Mouse (Mus musculus) embryonic facial prominence, embryonic 13.5 days (tissue): ENCODE data around the gene Tmem178. TPM values are rescaled to one million over a fixed set of nuclear protein-coding genes. Genes with fewer than 3 reads are reported as not detected.

Experiments used
- ATAC-seq: fragments of 200-750 bp; cut with Nextera tagmentation; 2 replicates; pipeline ENCODE4 v1.8.0; 2017; ENCODE audit warnings: low read depth; ENCODE audit not compliant: insufficient number of reproducible peaks, insufficient read depth, low FRiP score, low TSS enrichment
- H3K27ac ChIP-seq: fragments of 300-500 bp; sonication (generic); 2 replicates; pipeline ENCODE4 v1.5.1; 2015; ENCODE audit warnings: moderate library complexity, mild to moderate bottlenecking, inconsistent platforms
- H3K27me3 ChIP-seq: fragments of 300-500 bp; sonication (generic); 2 replicates; pipeline ENCODE4 v1.6.1; 2015; ENCODE audit warnings: mild to moderate bottlenecking, inconsistent platforms
- H3K36me3 ChIP-seq: fragments of 300-500 bp; sonication (generic); 2 replicates; pipeline ENCODE4 v1.6.1; 2015; ENCODE audit warnings: mild to moderate bottlenecking, inconsistent platforms
- H3K4me1 ChIP-seq: fragments of 300-500 bp; sonication (generic); 2 replicates; pipeline ENCODE4 v1.6.1; 2015; ENCODE audit warnings: inconsistent platforms
- H3K4me2 ChIP-seq: fragments of 300-500 bp; sonication (generic); 2 replicates; pipeline ENCODE4 v1.6.1; 2015; ENCODE audit warnings: moderate library complexity, mild to moderate bottlenecking, inconsistent platforms
- H3K4me3 ChIP-seq: fragments of 300-500 bp; sonication (generic); 2 replicates; pipeline ENCODE4 v1.5.1; 2015; ENCODE audit warnings: mild to moderate bottlenecking, inconsistent platforms
- H3K9ac ChIP-seq: fragments of 300-500 bp; sonication (generic); 2 replicates; pipeline ENCODE4 v1.6.1; 2015; ENCODE audit warnings: mild to moderate bottlenecking, inconsistent platforms
- H3K9me3 ChIP-seq: fragments of 300-500 bp; sonication (generic); 2 replicates; pipeline ENCODE4 v1.6.1; 2016; ENCODE audit warnings: inconsistent platforms
- WGBS: fragments of 180-500 bp; shearing (Covaris S2); methylation state at CpG from one replicate; pipeline ENCODE4 v1.1.7; 2015; ENCODE audit warnings: mixed read lengths; 5-methylcytosine and 5-hydroxymethylcytosine counted together
- polyA plus RNA-seq: library from polyadenylated mRNA; unstranded; fragments of >200 nt; fragmentation: Nextera tagmentation; extraction: Ambion mirVana; gene quantifications from 2 replicates; pipeline ENCODE4 v1.2.1, GENCODE M21; 2015

Gene Tmem178
- polyA plus RNA-seq, 1 experiment from 2014 or later: 4.7 TPM

DNA sequence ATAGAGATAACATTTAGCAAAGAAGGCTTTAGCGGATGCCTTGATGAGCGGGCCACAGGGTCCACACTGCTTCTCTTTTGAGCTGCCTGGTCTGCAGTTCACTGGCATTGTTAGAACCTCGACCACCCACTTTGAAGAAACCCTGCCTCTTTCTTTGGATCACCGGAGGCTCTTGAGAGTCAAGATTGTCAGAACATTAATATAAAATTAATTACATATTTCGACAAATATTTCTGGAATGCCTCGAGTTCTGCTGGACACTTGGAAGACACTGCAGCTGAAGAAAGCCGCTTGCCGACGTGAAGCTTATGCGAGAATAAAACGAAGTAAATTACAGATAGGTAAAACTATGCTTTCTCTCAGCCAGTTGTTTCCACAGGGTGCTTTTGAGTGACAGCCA, 60.0 kb downstream of the Tmem178 start:
- Histone ChIP-seq H3K27ac (no peak overlapping the region), H3K27me3 (no peaks in the 10 kb centered on the region), H3K4me2 (no peak overlapping the region), H3K36me3 (no peaks in the 10 kb centered on the region), H3K9ac (no peak overlapping the region), H3K4me3 (no peak overlapping the region), H3K9me3 (no peaks in the 10 kb centered on the region), H3K4me1 (peaks cover 9% of the 10 kb centered on the region)
- no peak for ATAC-seq
- 62% methylated on average over 11 of the region's 11 CpGs for WGBS

DNA sequence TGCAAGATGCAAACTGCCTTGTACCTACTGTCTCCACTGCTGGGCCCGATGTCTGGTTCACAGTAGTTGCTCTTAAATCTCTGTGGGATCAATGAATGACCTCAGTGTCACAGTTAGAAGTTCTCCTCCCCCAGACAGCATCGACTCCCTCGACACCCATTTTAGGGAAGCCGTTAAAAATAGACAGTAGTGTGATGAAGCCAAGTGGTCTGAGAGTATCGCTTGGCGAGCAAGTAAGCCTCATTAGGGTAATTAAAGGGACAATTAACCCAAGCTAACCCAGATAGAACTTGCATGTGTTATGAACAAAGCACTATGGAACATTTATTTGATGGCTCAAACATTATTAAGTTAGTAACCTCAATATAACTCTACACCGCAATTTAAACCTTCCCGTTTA, 60.9 kb downstream of the Tmem178 start:
- Histone ChIP-seq H3K27me3 (no peaks in the 10 kb centered on the region), H3K36me3 (no peaks in the 10 kb centered on the region), H3K4me3 (no peak overlapping the region), H3K4me2 (no peak overlapping the region), H3K9ac (no peak overlapping the region), H3K4me1 (peaks cover 13% of the 10 kb centered on the region), H3K27ac (no peak overlapping the region), H3K9me3 (no peaks in the 10 kb centered on the region)
- 59% methylated on average over 8 of the region's 8 CpGs for WGBS
- no peak for ATAC-seq

DNA sequence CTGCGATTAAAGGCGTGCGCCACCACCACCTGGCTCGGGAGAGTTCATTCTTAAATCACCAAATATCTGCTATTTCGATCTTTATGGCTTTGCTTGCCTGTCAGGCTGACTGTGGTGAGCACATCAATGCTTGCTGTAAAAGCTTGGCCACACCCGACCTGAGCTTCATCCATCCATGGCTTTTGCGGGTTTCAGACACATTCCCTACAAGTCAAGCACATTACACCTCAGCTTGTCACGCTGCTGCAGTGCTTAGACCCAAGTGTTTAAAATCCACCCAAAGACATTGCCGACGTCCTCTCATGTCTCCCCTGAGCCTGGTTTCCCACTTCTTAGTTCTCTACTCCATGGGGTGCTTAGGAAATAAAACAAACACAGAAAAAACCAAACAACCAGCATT, 64.7 kb downstream of the Tmem178 start:
- Histone ChIP-seq H3K4me2 (no peak overlapping the region), H3K4me3 (no peak overlapping the region), H3K9me3 (no peaks in the 10 kb centered on the region), H3K36me3 (no peaks in the 10 kb centered on the region), H3K4me1 (0 out of 2 replicates have a peak, but pooled peaks cover 5% of the 10 kb centered on the region), H3K27ac (no peak overlapping the region), H3K27me3 (no peaks in the 10 kb centered on the region), H3K9ac (no peak overlapping the region)
- 89% methylated on average over 10 of the region's 10 CpGs for WGBS
- no peak for ATAC-seq

DNA sequence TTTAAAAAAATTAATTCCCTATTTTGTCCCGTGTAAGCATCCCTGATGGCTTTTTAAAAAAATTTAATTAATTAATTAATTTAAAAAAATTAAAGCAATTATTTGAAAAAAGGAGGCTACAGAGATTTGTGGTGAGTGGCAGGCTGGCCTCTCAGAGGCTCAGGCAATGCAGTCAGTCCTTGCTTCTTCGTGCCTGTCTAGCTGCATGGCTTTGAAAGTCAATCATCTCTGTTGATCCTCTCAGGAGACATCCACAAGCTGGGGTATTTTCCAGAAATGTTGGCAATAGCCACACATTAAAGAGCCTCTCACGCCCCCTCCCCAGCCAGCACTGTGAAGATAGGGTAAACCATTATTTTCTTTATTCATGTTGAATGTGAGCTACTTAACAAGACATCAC, 65.8 kb downstream of the Tmem178 start:
- Histone ChIP-seq H3K4me1 (0 out of 2 replicates have a peak, but pooled peaks cover 5% of the 10 kb centered on the region), H3K27ac (no peak overlapping the region), H3K36me3 (no peaks in the 10 kb centered on the region), H3K9ac (no peak overlapping the region), H3K27me3 (no peaks in the 10 kb centered on the region), H3K4me2 (no peak overlapping the region), H3K9me3 (no peaks in the 10 kb centered on the region), H3K4me3 (no peak overlapping the region)
- no peak for ATAC-seq
- 66% methylated on average over 3 of the region's 3 CpGs for WGBS

DNA sequence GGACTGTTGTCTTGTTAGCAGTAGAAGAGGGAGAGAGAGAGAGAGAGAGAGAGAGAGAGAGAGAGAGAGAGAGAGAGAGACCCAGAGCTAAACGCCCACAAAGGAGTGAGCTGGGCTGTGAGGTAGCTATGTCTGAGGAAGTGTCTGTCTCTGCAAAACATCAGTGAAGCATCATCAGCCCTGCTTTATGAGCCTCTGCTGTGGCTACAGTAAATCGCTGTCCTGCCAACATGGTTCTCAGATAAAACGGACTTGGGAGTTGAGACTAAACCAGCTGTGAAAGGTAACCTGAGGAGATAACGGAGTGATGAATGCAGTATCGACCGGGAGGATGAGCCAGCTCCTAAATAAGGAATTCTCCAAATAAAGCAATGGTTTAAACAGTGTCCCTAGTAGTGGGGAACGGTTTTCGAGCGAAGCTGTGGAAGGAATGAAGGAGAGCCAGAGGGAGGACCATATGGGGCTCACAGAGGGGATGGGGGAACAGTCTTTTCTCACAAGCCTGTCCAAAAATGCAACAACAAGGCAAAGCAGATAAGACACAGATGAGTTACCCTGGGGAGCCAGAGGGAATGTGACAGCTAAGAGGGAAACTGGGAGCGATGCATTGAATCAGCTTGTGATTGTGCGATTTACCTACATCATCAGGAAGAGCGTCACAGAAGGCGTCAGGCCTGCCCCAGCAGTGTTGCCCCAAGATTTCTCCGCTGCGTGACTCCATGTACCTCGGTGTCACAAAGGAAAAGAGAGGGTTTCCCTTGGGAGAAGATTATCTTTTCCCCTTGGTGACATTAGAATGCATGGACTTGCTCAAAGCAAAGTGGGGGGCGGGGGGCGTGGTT, 66.6 kb downstream of the Tmem178 start:
- H3K4me3 ChIP-seq: no peak overlapping the region
- no peaks in the 10 kb centered on the region for H3K36me3 ChIP-seq
- ATAC-seq: no peak
- no peaks in the 10 kb centered on the region for H3K9me3 ChIP-seq
- H3K4me1 ChIP-seq: 0 out of 2 replicates have a peak, but pooled peaks cover 5% of the 10 kb centered on the region
- no peak overlapping the region for H3K27ac ChIP-seq
- H3K27me3 ChIP-seq: no peaks in the 10 kb centered on the region
- WGBS: 77% methylated on average over 18 of the region's 18 CpGs
- no peak overlapping the region for H3K9ac ChIP-seq
- H3K4me2 ChIP-seq: no peak overlapping the region

DNA sequence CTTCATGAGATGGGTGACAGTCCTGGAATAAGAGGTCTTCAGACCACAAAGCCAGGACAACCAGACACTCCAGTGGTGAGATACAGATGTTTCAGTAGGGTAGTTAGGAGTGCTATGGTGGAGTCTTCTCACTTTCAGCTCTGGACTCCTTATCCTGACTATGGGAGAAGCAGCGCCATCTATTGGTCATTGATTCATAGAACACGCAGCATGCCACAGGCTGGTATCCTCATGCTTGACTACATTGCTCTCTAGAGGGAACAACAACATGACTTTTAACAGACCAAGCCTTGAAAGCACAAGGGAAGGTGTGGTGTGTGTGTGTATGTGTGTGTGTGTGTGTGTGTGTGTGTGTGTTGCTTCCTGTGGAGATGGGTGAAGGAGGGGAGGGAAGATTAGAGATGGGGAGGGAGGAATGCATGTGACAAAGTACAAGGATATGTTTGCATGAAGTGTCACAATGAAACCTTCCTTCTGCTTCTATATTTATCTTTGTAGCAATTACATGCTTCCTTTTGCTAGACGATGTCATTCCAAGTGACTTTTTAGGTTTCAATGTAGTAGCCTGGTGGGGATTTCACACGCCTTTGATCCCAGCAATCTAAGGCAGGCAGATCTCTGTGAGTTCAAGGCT, 71.5 kb downstream of the Tmem178 start:
- Histone ChIP-seq H3K27ac (no peak overlapping the region), H3K9me3 (no peaks in the 10 kb centered on the region), H3K27me3 (no peaks in the 10 kb centered on the region), H3K4me1 (no peaks in the 10 kb centered on the region), H3K4me2 (no peak overlapping the region), H3K4me3 (no peak overlapping the region), H3K9ac (no peak overlapping the region), H3K36me3 (no peaks in the 10 kb centered on the region)
- WGBS: 56% methylated on average over 4 of the region's 4 CpGs
- ATAC-seq: no peak

DNA sequence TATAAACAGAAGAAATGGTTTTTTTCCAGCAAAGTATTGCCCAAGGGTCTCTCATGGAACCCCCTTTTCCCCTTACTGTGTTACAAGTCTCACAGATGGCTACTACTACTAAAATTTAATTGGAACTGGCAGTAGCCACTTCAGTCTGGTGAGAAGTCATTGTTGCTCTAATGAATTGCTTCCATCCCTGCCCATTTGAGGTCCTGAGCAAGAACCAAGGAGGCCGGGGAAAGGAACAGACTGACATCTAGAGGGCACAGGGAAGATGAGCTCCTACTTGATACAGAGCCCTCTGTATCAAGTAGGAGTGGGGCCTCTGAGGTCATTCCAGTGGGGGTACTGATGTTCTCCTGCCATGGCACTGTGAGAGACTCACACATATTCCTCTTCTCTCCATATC, 72.7 kb downstream of the Tmem178 start:
- no peak overlapping the region for H3K27ac ChIP-seq
- H3K36me3 ChIP-seq: no peaks in the 10 kb centered on the region
- H3K9ac ChIP-seq: no peak overlapping the region
- H3K9me3 ChIP-seq: no peaks in the 10 kb centered on the region
- H3K4me1 ChIP-seq: no peaks in the 10 kb centered on the region
- 35% methylated on average over 1 of the region's 1 CpGs for WGBS
- no peaks in the 10 kb centered on the region for H3K27me3 ChIP-seq
- H3K4me3 ChIP-seq: no peak overlapping the region
- no peak overlapping the region for H3K4me2 ChIP-seq
- ATAC-seq: no peak

DNA sequence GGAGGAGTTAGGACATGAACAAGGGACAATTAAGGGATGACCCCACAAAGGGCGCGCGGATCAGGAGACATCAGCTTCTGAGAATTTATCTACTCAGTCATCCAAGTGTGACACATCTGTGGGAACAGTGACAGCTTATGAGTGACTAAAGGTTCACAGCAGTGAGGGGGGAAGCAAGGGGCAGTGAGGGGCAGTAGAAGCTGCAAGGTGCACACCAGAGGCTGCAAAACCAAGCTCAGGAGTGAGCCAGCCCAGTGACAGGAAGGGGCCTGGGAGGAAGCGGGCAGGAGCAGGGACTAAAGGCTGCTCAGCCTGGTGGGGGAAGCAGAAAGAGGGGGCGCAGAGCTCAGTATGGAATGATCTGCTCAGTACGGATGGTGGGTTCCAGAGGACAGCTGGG, 82.9 kb downstream of the Tmem178 start:
- Histone ChIP-seq H3K4me2 (no peak overlapping the region), H3K27ac (no peak overlapping the region), H3K4me3 (no peak overlapping the region), H3K4me1 (no peaks in the 10 kb centered on the region), H3K9me3 (no peaks in the 10 kb centered on the region), H3K9ac (no peak overlapping the region), H3K36me3 (peaks cover 69% of the 10 kb centered on the region), H3K27me3 (no peaks in the 10 kb centered on the region)
- WGBS: 93% methylated on average over 6 of the region's 6 CpGs
- ATAC-seq: no peak

DNA sequence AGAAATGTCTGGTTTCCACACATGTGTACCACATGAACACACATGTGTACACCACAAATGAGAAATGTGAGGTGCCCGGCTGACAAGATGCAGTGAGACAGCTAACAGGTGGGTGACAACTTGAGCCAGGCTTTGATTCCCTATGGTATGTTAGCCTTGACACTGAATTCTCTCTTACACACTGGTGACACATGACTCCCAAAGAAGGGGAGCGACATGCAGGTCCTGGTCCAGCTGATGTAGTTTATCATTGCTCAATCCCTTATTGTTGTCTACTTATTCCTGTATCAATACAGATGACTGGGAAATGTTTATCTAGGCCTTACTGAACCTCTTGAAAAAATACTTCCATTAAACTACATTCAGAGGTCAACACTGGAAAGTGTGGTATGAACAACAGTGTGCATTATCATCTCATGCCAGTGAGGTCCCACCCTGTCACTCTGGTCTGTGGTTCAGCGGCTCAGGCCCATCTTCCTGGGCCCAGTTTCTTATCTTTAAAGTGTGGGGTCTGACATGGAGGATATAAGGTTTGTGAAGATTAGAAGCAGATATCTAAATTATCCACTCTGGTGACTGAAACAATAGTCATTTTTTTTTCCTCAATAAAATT, 87.5 kb downstream of the Tmem178 start:
- ATAC-seq: no peak
- WGBS: 89% methylated on average over 3 of the region's 3 CpGs

DNA sequence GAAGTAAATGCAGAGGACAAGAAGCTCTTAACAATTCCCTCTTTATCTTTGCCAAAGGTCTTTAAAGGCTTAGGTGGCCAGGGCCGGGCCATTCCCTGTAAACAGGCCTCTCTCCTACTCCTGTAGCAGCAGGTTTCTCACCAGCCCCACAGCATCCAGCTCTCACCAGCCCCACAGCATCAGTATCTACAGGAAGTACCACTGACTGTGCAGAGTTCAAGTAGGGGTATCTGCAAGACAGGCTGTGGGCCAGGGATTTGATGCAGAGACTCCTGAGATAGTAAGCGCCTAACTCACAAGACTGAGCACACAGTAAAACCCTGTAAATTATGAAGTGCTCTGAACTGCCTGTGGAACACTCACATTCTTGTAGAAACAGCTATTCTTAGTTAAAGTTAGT, 88.5 kb downstream of the Tmem178 start:
- H3K4me3 ChIP-seq: no peak overlapping the region
- H3K36me3 ChIP-seq: peaks cover 72% of the 10 kb centered on the region
- H3K9me3 ChIP-seq: no peaks in the 10 kb centered on the region
- H3K27ac ChIP-seq: no peak overlapping the region
- H3K4me2 ChIP-seq: no peak overlapping the region
- H3K9ac ChIP-seq: no peak overlapping the region
- 77% methylated on average over 2 of the region's 2 CpGs for WGBS
- no peaks in the 10 kb centered on the region for H3K27me3 ChIP-seq
- H3K4me1 ChIP-seq: no peaks in the 10 kb centered on the region
- no peak for ATAC-seq

More for the DNA sequence above, 87.5 kb downstream of the Tmem178 start:
- H3K4me1 ChIP-seq: no peaks in the 10 kb centered on the region
- H3K9me3 ChIP-seq: no peaks in the 10 kb centered on the region
- no peaks in the 10 kb centered on the region for H3K27me3 ChIP-seq
- H3K9ac ChIP-seq: no peak overlapping the region
- H3K36me3 ChIP-seq: peaks cover 66% of the 10 kb centered on the region
- no peak overlapping the region for H3K4me3 ChIP-seq
- H3K27ac ChIP-seq: no peak overlapping the region
- no peak overlapping the region for H3K4me2 ChIP-seq

DNA sequence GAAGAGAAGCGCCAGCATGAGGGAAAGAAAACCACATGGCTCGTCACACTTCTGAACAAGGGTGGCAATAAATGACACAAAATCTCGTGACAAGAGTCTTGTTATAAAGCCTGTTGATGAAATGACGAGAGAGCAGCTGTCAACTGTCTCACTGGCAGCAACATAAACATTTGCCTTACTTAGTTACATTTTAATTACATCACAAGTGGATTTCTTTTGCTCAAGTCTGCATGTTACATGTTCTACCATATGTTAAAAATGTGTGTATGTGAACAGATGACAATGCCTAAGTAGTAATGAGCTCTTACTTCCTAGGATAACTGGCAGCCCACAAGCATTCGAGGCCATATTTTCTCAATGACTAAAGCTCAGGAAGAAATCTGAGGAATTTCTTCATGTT, 90.9 kb downstream of the Tmem178 start:
- Histone ChIP-seq H3K27me3 (no peaks in the 10 kb centered on the region), H3K36me3 (peaks cover 76% of the 10 kb centered on the region), H3K4me2 (no peak overlapping the region), H3K9me3 (no peaks in the 10 kb centered on the region), H3K27ac (no peak overlapping the region), H3K9ac (no peak overlapping the region), H3K4me3 (no peak overlapping the region), H3K4me1 (no peaks in the 10 kb centered on the region)
- no peak for ATAC-seq
- 87% methylated on average over 5 of the region's 5 CpGs for WGBS
